Mouse (Mus musculus): ENCODE results near the gene Trnau1ap.

GRCm38 (mm10) chr4:132341451-132341850 is 12.1 kb upstream of the Trnau1ap start:
- TF ChIP-seq CTCF (IDR thresholded peaks at IDR 0.05; ENCODE audit: borderline replicate concordance, insufficient read depth, low read depth, low read length) (no peak), POLR2A (IDR thresholded peaks at IDR 0.05; ENCODE audit: borderline replicate concordance, insufficient read depth, low read length) (no peak)

Data from cerebellum, adult 2 months (tissue).